9 mouse cellular contexts compared by ENCODE assay signal in genomic region chr2:25240310-25240709, GRCm38 (mm10). TPM values are rescaled to one million over a fixed set of nuclear protein-coding genes. Genes with fewer than 3 reads are reported as not detected.
DNase-seq lines count a peak whose midpoint lies in the region; ATAC-seq and TF ChIP-seq lines count a peak whose summit lies in the region.
"Had no signal": no experiment of that assay in that cellular context is flagged by ENCODE, and none has a peak within 500 bp of the region (broad histone marks: within the 10 kb centered on the region; RNA-seq: fewer than 3 reads in every experiment).

No protein-coding gene starts in this region.

- no peak for TF ChIP-seq CTCF in kidney, adult 2 months (conservative IDR thresholded peaks at IDR 0.05; ENCODE audit: insufficient read depth, insufficient read length, low read depth, low read length)

- peaks cover 22% of the 10 kb centered on the region for H3K4me1 ChIP-seq in kidney, adult 2 months (ENCODE audit: control insufficient read depth, insufficient read depth, low read length)
- H3K4me1 ChIP-seq in embryonic facial prominence, embryonic 10.5 days, result peaks cover 38% of the 10 kb centered on the region
- peaks cover 25% of the 10 kb centered on the region for H3K4me1 ChIP-seq in hindbrain, embryonic 16.5 days (ENCODE audit: control insufficient read depth, insufficient read depth, low read depth, low read length)
- peaks cover 31% of the 10 kb centered on the region for H3K4me1 ChIP-seq in midbrain, embryonic 15.5 days

- no peaks in the 10 kb centered on the region for H3K9me3 ChIP-seq in embryonic facial prominence, embryonic 10.5 days
- no peaks in the 10 kb centered on the region for H3K9me3 ChIP-seq in hindbrain, embryonic 16.5 days (ENCODE audit: control insufficient read depth, low read length)
- no peaks in the 10 kb centered on the region for H3K9me3 ChIP-seq in midbrain, embryonic 15.5 days

- H3K27ac ChIP-seq in kidney, adult 2 months (ENCODE audit: insufficient read depth, low read depth, low read length), result peak overlapping the region; percentile 61; the same call in 1 of the 2 replicates
- H3K27ac ChIP-seq in embryonic facial prominence, embryonic 10.5 days (replicated peaks), result peak overlapping the region; percentile 70; the same call in 1 of the 2 replicates
- H3K27ac ChIP-seq in hindbrain, embryonic 16.5 days (ENCODE audit: low read depth, low read length), result peak overlapping the region; percentile 44; the same call in 1 of the 2 replicates
- peak overlapping the region; percentile 77 for H3K27ac ChIP-seq in midbrain, embryonic 15.5 days

- ATAC-seq in hindbrain, embryonic 16.5 days, result peak; percentile 6
- peak; percentile 12; the same call in 1 of the 2 replicates for ATAC-seq in midbrain, embryonic 15.5 days (replicated peaks)

- H3K4me2 ChIP-seq in hindbrain, embryonic 16.5 days (ENCODE audit: low read length), result peak overlapping the region; percentile 87
- peak overlapping the region; percentile 90 for H3K4me2 ChIP-seq in midbrain, embryonic 15.5 days

- peak overlapping the region; percentile 56 for H3K9ac ChIP-seq in hindbrain, embryonic 16.5 days (ENCODE audit: low read depth, low read length)
- no peak overlapping the region; the same call in 1 of the 2 replicates for H3K9ac ChIP-seq in midbrain, embryonic 15.5 days

- H3K27me3 ChIP-seq in kidney, adult 2 months (replicated peaks; ENCODE audit: control insufficient read depth, insufficient read depth, low read length), result no peaks in the 10 kb centered on the region
- peaks cover 48% of the 10 kb centered on the region for H3K27me3 ChIP-seq in embryonic facial prominence, embryonic 10.5 days (replicated peaks; ENCODE audit: low read depth, poor library complexity, severe bottlenecking)
- peaks cover 2% of the 10 kb centered on the region; the same call in 1 of the 2 replicates for H3K27me3 ChIP-seq in hindbrain, embryonic 16.5 days (replicated peaks; ENCODE audit: control insufficient read depth, insufficient read depth, low read length)
- 0 out of 2 replicates have a peak, but pooled peaks cover under 1% of the 10 kb centered on the region for H3K27me3 ChIP-seq in midbrain, embryonic 15.5 days (replicated peaks)

- TF ChIP-seq POLR2A in kidney, adult 2 months (IDR thresholded peaks at IDR 0.05; ENCODE audit: low read depth, low read length), result no peak

- no peak for DNase-seq in kidney, adult 2 months
- DNase-seq in kidney, adult 11 months, result no peak
- DNase-seq in embryonic facial prominence, embryonic 10.5 days (ENCODE audit: low spot score), result no peak
- no peak for DNase-seq in embryo, embryonic 10 days (ENCODE audit: low spot score)
- DNase-seq in adrenal gland, adult 8-10 months, result no peak
- no peak for DNase-seq in spleen, postnatal 10 days (ENCODE audit: low spot score in 2 of 2)

- no peaks in the 10 kb centered on the region for H3K36me3 ChIP-seq in kidney, adult 2 months (ENCODE audit: control insufficient read depth, insufficient read depth, low read length)
- H3K36me3 ChIP-seq in embryonic facial prominence, embryonic 10.5 days (replicated peaks), result peaks cover 5% of the 10 kb centered on the region; the same call in 1 of the 2 replicates
- H3K36me3 ChIP-seq in hindbrain, embryonic 16.5 days (ENCODE audit: control insufficient read depth, insufficient read depth, low read length), result peaks cover 7% of the 10 kb centered on the region
- H3K36me3 ChIP-seq in midbrain, embryonic 15.5 days (replicated peaks), result no peaks in the 10 kb centered on the region

- 60% methylated on average over 8 of the region's 8 CpGs for WGBS in kidney, adult 2 months
- 48% methylated on average over 8 of the region's 8 CpGs for WGBS in embryonic facial prominence, embryonic 10.5 days
- WGBS in hindbrain, embryonic 16.5 days, result 49% methylated on average over 8 of the region's 8 CpGs
- 47% methylated on average over 8 of the region's 8 CpGs for WGBS in midbrain, embryonic 15.5 days

- H3K4me3 ChIP-seq in kidney, adult 2 months (ENCODE audit: insufficient read depth, low read depth, low read length), result peak overlapping the region; percentile 43; the same call in 1 of the 2 replicates
- H3K4me3 ChIP-seq in embryonic facial prominence, embryonic 10.5 days, result peak overlapping the region; percentile 69
- peak overlapping the region; percentile 68 for H3K4me3 ChIP-seq in hindbrain, embryonic 16.5 days (ENCODE audit: low read length)
- peak overlapping the region; percentile 56 for H3K4me3 ChIP-seq in midbrain, embryonic 15.5 days

RNA-seq across cellular contexts. Expression of gene Rnf208, which starts 1.7 kb away (rescaled TPM):
- polyA plus RNA-seq in kidney, adult 2 months (2012; rRNA removed), result 49.1 and 57.9 TPM in 2 replicates
- 15.1 and 16.4 TPM in 2 replicates for polyA plus RNA-seq in embryonic facial prominence, embryonic 10.5 days (2016; fragmentation: Nextera tagmentation; extraction: Ambion mirVana)
- polyA plus RNA-seq in hindbrain, embryonic 16.5 days (2015; fragmentation: Nextera tagmentation; extraction: Ambion mirVana), result 166 and 207 TPM in 2 replicates
- polyA plus RNA-seq in midbrain, embryonic 15.5 days (2015; fragmentation: Nextera tagmentation; extraction: Ambion mirVana), result 148 and 150 TPM in 2 replicates
- 10 to 100 TPM; 10.3 to 18.0 (median 12.3) TPM for total RNA-seq in adrenal gland, adult 8-10 months (2022)

RNA-seq across cellular contexts. Expression of gene Cysrt1, which starts 1.9 kb away (rescaled TPM):
- polyA plus RNA-seq in kidney, adult 2 months (2012; rRNA removed), result 0.66 and 1.2 TPM in 2 replicates
- 0.59 TPM in 1 of 2 replicates, not detected in the other for polyA plus RNA-seq in embryonic facial prominence, embryonic 10.5 days (2016; fragmentation: Nextera tagmentation; extraction: Ambion mirVana)
- 0.24 TPM in 1 of 2 replicates, not detected in the other for polyA plus RNA-seq in hindbrain, embryonic 16.5 days (2015; fragmentation: Nextera tagmentation; extraction: Ambion mirVana)
- polyA plus RNA-seq in midbrain, embryonic 15.5 days (2015; fragmentation: Nextera tagmentation; extraction: Ambion mirVana), result 0.26 and 0.46 TPM in 2 replicates
- not detected for total RNA-seq in adrenal gland, adult 8-10 months (2022)
- total RNA-seq: layer of hippocampus, adult 8-10 months had no signal

RNA-seq across cellular contexts. Expression of gene Rnf224, which starts 3.7 kb away (rescaled TPM):
- polyA plus RNA-seq in kidney, adult 2 months (2012; rRNA removed), result 0.06 and 0.12 TPM in 2 replicates
- not detected in 2 replicates for polyA plus RNA-seq in embryonic facial prominence, embryonic 10.5 days (2016; fragmentation: Nextera tagmentation; extraction: Ambion mirVana)
- polyA plus RNA-seq in hindbrain, embryonic 16.5 days (2015; fragmentation: Nextera tagmentation; extraction: Ambion mirVana), result not detected in 2 replicates
- polyA plus RNA-seq in midbrain, embryonic 15.5 days (2015; fragmentation: Nextera tagmentation; extraction: Ambion mirVana), result not detected in 2 replicates
- total RNA-seq in adrenal gland, adult 8-10 months (2022), result not detected
- total RNA-seq: layer of hippocampus, adult 8-10 months had no signal

RNA-seq across cellular contexts. Expression of gene Slc34a3, which starts 6.1 kb away (rescaled TPM):
- 240 and 299 TPM in 2 replicates for polyA plus RNA-seq in kidney, adult 2 months (2012; rRNA removed)
- not detected in 2 replicates for polyA plus RNA-seq in embryonic facial prominence, embryonic 10.5 days (2016; fragmentation: Nextera tagmentation; extraction: Ambion mirVana)
- polyA plus RNA-seq in hindbrain, embryonic 16.5 days (2015; fragmentation: Nextera tagmentation; extraction: Ambion mirVana), result not detected in 2 replicates
- not detected in 2 replicates for polyA plus RNA-seq in midbrain, embryonic 15.5 days (2015; fragmentation: Nextera tagmentation; extraction: Ambion mirVana)
- not detected for total RNA-seq in adrenal gland, adult 8-10 months (2022)
- total RNA-seq: layer of hippocampus, adult 8-10 months had no signal

RNA-seq across cellular contexts. Expression of gene AL732309.1, which starts 6.4 kb away (rescaled TPM):
- polyA plus RNA-seq in kidney, adult 2 months (2012; rRNA removed), result 13.0 and 15.2 TPM in 2 replicates
- 6.3 and 7.9 TPM in 2 replicates for polyA plus RNA-seq in embryonic facial prominence, embryonic 10.5 days (2016; fragmentation: Nextera tagmentation; extraction: Ambion mirVana)
- 4.2 and 5.1 TPM in 2 replicates for polyA plus RNA-seq in hindbrain, embryonic 16.5 days (2015; fragmentation: Nextera tagmentation; extraction: Ambion mirVana)
- 6.2 and 8.4 TPM in 2 replicates for polyA plus RNA-seq in midbrain, embryonic 15.5 days (2015; fragmentation: Nextera tagmentation; extraction: Ambion mirVana)
- total RNA-seq in adrenal gland, adult 8-10 months (2022), result 1 to 10 TPM; 2.2 to 8.9 (median 6.1) TPM
